Mouse (Mus musculus): ENCODE data around the gene Olfr308. TPM values are rescaled to one million over a fixed set of nuclear protein-coding genes. Genes with fewer than 3 reads are reported as not detected.
"Not testable (repeated sequence)": the region's sequence is repeated elsewhere in the genome, so short reads cannot be mapped to it uniquely, and the experiment has no call there.

Olfr308 gene
- not detected for total RNA-seq (2022)

- DNase-seq (ENCODE audit: low spot score in 2 of 2) = no peak
Observed at GRCm38 (mm10) chr7:86325530-86325929, at the start of gene Olfr308. Gene Olfr308 (minus strand): TSS chr7:86325630.

- DNase-seq (ENCODE audit: low spot score in 2 of 2) = no peak
Observed at GRCm38 (mm10) chr7:86366828-86367227, 41.4 kb upstream of the Olfr308 start, which contains the start of gene Olfr305. Gene Olfr305 (minus strand): TSS chr7:86366928.

- not testable (repeated sequence) for DNase-seq (ENCODE audit: low spot score in 2 of 2)
Observed at GRCm38 (mm10) chr7:86346296-86346695, 20.9 kb upstream of the Olfr308 start.

- no peak for DNase-seq (ENCODE audit: low spot score in 2 of 2)
Observed at GRCm38 (mm10) chr7:86344253-86344652, 18.8 kb upstream of the Olfr308 start.

GRCm38 (mm10) chr7:86342881-86343565 is 17.6 kb upstream of the Olfr308 start:
- no peak for DNase-seq (ENCODE audit: low spot score in 2 of 2)

- no peak for DNase-seq (ENCODE audit: low spot score in 2 of 2)
Observed at GRCm38 (mm10) chr7:86337486-86337885, 12.1 kb upstream of the Olfr308 start, which contains the start of gene Olfr307. Gene Olfr307 (minus strand): TSS chr7:86337586.

- no peak for DNase-seq (ENCODE audit: low spot score in 2 of 2)
Observed at GRCm38 (mm10) chr7:86321323-86321722, 4.1 kb downstream of the Olfr308 start.

GRCm38 (mm10) chr7:86313608-86314007 is 11.8 kb downstream of the Olfr308 start, which contains the start of gene Olfr309:
Gene Olfr309 (minus strand): TSS chr7:86313708.
- DNase-seq (ENCODE audit: low spot score in 2 of 2) = no peak

- no peak for DNase-seq (ENCODE audit: low spot score in 2 of 2)
Observed at GRCm38 (mm10) chr7:86277072-86277471, 48.4 kb downstream of the Olfr308 start, which contains the start of gene Olfr310. Gene Olfr310 (minus strand): TSS chr7:86277172.

Small RNA genes within 50 kb of the gene (microRNA-seq; reads per million reads assigned to microRNA genes)
- gene Gm23192 = 0 reads per million in 2 experiments

Other genes with a start within 250 kb of the Olfr308 start
- not detected for gene Vmn2r75, start 153.9 kb downstream of the Olfr308 start, total RNA-seq (2022)
- gene Vmn2r76, start 79.3 kb downstream of the Olfr308 start, total RNA-seq (2022) = not detected
- gene Olfr310, start 48.5 kb downstream of the Olfr308 start, total RNA-seq (2022) = not detected
- gene Olfr309, start 11.9 kb downstream of the Olfr308 start, total RNA-seq (2022) = not detected
- not detected for gene Olfr307, start 12.0 kb upstream of the Olfr308 start, total RNA-seq (2022)
- not detected for gene Olfr305, start 41.3 kb upstream of the Olfr308 start, total RNA-seq (2022)
- gene Olfr304, start 61.0 kb upstream of the Olfr308 start, total RNA-seq (2022) = not detected
- gene Olfr303, start 72.2 kb upstream of the Olfr308 start, total RNA-seq (2022) = not detected
- gene Olfr301, start 78.2 kb upstream of the Olfr308 start, total RNA-seq (2022) = not detected
- not detected for gene Olfr299, start 134.3 kb upstream of the Olfr308 start, total RNA-seq (2022)
- not detected for gene Olfr298, start 166.9 kb upstream of the Olfr308 start, total RNA-seq (2022)
- gene Olfr297, start 194.3 kb upstream of the Olfr308 start, total RNA-seq (2022) = not detected